Mouse (Mus musculus) cerebellum, adult 11-12 months (tissue): Measurements from ENCODE around the gene Nrg4.

Experiments used
- DNase-seq: peaks from one replicate; pipeline ENCODE4 v3.0.0; 2022

The Nrg4 gene

DNA sequence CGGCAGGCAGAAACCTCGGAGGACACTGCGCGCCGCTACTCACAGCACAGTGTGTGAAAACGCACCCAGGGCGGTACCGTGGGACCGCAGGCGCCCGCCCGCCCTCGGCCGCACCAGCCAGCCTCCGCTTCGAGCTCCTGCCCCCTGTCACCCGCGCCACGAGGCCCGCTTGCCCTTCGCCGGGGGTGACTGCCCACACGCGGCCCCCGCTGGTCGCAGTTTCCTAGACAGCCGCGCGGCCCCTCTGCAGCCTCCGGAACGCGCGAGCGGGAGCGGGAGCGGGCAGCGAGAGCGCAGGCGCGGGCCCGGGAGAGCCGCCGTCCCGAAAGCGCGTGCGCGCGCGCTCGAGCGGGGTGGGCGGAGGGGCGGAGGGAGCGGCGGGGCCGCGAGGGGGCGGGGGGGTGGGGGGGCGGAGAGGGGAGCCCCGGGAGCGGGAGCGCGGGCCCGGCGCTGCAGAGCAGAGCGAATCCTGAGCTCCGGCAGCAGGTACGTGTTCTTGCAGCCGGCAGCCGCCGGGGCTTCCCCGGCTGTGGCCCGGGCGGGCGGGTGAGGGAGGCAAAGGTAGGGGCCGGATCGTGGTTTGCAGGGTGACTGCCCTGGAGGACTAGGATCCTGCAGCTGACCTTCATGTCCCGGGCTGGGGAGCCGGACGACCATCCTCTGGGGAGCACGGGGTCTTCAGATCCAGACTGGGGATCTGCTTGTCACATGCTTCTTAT is at the start of gene Nrg4, which contains the start of gene Tmem266:
Gene Nrg4, minus strand, starts transcription at position 330 of the 719 bp plus-strand sequence.
Gene Tmem266, plus strand, starts transcription at position 399 of the 719 bp plus-strand sequence.
- DNase-seq: peak; percentile 89

DNA sequence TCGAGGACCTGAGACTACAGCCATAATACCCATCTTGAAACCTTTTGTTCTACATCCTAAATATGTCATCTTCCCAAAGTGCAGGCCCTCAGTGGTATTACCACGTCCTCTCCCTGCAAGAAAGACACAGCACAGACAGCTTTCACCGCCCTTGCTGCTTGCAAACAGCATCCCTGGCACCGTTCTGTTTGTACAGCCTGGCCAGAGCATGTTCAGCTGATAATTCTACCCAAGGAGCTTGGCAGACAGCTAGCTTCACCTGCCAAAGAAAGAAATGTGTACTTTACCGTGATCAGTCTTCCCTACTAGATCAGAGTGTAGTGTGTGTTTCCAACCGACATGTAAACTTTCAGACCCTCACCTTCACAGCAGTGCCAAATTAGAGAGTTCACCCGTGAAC is 45.3 kb upstream of the Nrg4 start:
- DNase-seq: peak; percentile 82

DNA sequence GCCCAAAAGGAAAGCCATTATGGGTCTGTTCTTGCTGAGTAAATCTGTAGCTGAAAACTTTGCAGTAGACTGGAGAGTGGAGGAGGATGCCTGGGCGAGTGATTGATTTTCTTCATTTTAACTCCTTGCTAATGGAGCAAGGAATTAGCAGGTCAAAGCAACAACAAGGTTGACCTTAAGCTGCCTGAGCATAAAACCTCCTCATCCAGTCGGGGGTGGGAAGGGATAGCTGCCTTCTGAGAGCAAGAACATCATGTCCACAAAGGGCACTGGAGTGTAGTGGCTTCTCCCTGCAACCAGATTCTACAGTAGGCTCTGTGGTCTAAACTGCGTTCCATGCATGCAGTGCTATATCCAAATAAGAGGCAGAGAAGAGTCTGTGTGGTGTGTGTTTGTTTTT is 41.4 kb upstream of the Nrg4 start:
- no peak for DNase-seq

DNA sequence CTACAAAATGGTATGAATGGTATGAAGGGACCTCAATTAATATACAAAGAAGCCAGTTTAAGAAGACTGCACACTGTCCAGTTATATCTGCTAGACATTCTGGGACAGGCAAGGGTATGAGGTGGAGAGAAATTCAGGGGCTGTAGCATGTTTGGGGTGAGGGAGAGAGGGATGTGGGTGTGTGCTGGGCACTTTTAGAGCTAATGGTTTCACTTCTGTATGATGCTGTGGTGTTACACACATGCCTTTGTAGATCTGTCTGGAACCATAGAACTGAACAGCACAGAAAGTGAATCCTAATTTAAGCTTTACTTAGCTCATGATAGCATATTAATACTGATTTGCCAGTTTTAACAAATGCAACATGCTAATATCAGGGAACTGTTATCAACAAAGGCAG is 37.1 kb upstream of the Nrg4 start:
- no peak for DNase-seq

DNA sequence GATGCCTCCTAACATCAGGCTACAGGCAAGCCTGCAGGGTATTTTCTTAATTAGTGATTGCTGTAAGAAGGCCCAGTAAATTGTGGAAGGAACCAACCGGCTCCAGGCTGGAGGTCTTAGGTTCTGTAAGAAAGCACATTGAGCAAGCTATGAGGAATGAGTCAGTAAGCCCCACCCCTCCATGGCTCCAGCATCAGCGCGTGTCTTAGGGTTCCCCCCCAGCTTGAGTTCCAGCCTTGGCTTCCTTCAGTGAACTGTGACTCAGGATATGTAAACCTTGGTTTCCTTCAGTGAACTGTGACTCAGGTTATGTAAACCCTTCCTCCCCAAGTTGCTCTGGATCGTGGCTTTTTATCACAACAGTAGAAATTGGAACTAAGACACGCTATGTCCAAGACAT is 35.3 kb upstream of the Nrg4 start:
- DNase-seq: no peak

DNA sequence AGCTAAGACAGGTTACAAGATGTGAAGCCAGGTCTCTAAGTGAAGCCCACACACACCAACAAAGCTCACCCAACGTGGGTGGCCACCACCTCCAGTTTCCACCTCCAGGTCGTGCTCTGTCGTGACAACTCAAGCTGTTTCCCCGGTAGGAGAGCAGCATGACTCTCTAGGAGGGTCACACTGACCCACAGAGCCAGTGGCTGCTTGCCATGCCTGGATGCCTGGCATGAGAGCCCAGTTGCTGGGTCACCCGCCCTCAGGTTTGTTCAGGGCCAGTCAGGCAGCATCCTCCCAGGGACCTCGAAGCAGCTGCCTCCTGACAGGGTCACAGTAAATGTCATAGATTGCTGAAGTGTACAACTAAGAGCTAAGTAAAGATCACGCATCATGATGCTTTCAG is 34.2 kb upstream of the Nrg4 start:
- DNase-seq: peak; percentile 75

DNA sequence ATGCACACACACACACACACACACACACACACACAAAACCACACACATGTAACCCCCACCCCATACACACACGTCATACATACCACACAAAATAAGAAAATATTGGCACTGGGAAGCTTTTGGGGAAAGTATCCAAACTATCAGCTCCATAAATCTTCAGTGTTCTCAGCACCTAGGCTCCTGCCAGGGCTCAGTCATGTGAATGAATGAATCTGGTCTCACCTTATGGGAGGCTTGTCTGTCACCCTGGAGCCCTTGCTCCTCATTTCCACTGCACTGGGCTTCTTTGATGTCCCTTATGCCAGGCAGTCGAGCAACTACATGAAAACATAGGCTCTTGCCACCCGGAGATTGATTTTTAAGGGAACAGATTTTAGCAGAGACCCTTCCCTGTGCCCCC is 33.7 kb upstream of the Nrg4 start:
- no peak for DNase-seq

DNA sequence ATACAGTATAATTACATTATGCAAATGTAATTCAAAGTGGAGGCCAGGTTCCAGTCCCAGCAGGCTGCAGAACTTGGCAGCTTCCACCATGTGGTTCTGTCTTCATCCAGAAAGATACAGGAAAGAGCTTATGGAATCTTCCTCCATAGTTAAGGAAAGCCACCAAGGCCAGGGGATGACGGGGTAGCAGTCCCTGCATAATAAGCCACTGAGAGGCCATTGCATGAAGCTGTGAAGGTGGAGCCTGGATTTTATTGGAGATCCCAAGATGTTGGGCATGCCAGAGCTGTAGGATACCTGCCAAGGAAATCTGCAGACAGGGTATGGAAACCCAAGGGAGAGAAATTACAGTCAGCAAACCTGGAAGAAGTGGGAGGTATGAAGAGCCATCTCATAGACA is 30.5 kb upstream of the Nrg4 start:
- DNase-seq: peak; percentile 61

DNA sequence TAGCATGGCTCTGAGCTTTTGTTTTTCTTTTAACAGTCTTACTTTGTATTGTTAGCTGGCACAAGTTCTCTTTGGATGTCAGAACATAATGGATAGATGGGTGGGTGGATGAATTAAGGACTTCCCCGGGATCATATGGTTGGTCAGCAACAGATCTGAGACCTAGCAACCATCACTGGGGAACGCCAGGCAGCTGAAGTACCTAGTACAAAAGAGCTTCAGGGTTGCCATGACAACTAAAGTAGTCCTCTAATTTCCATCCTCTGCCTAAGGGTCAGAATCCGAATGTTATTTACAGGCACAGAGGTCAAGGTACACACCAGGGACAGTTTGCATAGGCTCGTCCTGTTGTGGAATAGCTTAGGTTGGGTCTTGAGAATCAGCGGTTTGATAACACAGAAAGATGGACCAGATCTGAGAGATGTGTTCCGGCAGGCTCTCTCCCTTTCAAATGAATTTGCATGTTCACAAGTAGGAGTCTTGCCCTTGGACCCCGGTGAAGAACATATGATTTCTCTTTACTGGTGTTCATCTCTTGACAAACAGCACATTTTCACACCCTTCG is 28.7 kb upstream of the Nrg4 start:
- DNase-seq: no peak

DNA sequence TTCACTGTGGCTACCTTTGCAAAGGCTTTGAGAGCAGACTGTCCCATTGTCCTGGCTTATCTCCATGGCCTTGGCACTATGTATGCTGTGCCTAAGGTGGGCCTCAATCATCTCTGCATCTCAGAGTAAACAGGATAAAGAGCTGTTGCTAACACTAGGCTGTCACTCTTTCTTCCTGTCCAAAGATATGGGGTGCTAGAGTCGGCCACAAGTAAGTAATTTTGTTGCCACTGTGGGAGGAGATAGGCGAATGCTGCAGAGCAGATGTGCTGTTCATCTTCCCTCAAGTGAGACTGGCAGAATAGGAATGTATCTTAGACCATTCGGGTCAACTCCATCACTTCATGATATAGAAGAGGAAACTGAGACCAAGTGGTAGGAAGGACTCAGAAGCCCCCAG is 28.0 kb upstream of the Nrg4 start:
- no peak for DNase-seq

DNA sequence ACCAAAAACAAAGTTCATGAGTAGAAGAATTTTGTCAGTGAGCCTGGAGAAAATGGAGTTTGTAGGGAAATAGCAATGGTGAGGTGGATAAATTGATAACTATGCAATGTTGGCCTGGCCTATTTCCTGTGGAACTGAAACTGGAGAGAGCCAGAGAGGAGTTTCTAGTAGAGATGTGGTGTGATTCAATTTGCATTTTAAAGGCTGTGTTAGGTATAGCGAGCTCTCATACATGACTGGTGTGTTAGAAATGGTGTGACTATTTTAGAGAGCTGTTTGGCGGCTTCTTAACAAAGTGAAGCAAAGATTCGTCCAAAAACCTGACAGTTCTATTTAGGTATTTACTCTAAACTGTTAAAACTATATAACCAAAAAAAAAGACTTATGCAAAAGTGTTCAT is 22.0 kb upstream of the Nrg4 start:
- DNase-seq: no peak

DNA sequence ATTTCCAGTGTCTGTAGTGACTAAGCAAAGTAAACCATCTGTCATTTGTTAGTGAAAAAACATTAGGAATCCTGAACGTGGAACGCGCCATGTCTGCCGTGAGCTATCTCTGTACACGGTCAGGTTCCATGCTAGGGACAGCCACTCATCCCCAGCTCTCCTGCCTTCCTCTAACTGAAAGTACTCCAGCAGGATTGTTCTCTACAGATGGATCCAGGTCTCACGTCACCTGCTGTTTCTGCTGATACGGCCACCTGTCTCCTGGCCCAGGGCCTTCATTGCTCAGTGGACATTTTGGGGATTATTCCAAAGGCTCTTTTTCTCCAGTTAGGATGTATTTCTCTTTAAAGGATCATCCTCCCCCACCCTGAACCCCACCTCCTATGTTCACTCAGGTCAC is 18.7 kb upstream of the Nrg4 start:
- peak; percentile 96 for DNase-seq

DNA sequence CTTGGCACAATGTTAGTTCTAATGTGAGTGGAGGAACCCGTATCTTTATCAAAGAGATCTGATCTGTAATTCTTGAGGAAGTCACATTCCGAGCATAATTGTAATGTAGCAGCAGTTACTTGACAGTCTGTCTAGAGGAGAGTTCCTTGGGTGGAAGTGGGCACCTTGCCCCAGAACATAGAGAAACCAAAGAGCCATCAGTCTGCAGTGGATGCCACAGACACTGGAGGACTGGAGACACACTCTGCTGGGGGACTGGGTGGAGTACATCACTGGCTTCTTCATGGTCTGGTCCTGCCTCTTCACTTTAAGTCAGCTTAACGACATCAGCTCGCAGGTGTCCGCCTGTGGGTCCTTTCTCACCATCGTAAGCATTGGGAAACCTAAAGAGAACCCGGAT is 17.5 kb upstream of the Nrg4 start:
- no peak for DNase-seq

DNA sequence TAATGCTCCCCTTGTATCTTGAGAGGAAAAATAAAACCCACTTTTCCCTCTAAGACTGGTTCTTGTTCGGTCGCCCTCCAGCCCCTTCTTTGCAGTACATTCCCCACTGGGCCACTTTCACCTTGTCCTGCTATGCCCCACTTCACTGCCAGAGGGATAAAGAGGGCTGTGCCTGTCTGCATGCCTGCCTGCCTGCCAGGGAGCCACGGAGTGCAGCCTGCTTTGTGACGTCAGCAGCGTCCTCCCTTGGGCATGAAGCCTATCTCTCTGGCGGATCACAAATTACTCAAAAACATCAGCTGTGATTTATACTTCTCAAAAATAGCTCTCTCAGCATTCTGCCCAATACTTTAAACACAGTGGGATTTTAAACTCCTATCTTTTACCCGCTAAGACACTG is 6.3 kb upstream of the Nrg4 start:
- DNase-seq: peak; percentile 77

DNA sequence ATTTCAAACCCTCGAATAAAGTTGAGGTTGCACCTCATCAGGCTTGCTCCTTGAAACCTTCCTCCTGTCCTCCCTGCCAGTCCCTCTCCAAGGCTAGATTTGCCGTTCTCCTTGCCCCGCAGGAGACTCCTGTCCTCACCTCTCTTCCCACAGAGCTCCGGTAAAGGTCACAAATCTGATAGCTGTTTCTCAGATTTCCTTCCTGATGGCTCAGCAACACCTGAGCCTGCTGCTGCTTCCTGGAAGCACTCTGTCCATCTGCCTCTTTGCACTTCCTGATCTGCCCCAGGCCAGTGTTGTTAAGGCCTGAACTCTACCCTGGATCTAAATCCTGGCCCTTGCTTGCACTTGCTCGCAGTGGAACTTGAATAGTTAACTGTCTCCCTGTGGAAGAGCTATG is 5.8 kb upstream of the Nrg4 start:
- DNase-seq: peak; percentile 54

DNA sequence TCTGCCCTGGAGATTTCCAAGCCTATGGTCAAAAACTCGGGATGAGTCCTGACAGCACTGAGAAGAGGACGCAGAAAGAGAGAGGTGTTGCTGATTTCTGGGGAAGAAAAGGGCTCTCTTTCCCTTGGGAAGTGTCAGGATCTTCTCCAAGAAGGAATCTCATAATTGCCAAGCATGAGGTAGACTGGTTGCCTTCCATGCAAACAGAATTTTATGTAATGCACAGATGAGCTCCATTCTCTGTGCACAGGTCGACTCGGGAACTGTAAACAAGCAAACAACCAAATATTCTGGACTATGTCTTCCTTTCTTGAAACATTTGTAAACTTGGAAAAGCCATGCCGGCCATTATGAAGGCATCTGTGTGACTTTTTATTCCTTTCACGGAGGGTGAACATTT is 2.8 kb upstream of the Nrg4 start:
- DNase-seq: no peak

DNA sequence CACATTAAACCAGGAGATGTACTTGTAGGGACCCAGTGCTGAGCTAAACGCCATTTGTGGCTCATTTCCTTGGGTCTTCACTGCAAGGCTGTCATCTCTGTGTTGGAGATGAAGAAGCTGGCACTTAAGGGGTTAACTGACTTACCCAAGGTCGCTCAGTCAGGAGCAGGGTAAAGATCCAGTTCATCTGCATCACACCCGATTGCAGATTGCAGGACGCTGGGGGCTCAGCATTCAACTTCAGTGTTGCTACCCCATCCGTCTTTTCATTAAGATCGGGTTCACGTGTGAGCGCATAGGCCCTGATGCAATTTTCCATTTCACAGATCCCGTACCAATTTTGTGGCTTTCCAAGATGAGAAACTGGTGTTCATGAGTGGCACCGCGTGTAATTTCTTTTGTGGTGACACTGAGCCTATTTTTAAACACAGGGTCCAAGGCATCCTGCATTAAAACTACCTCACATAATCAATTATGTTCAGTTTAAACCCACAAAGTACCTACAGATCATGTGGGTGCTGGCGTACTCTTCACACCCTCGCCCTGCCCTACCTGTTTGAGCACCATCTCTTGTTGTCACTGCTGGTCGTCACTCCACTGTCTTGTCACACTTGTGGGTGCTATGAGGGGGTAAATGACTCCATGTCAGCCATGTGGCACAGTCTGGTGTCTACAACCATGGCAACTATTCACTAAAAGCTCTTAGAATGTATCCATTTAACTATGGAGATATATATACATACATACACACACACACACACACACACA is 1.7 kb upstream of the Nrg4 start:
- DNase-seq: peak; percentile 64

DNA sequence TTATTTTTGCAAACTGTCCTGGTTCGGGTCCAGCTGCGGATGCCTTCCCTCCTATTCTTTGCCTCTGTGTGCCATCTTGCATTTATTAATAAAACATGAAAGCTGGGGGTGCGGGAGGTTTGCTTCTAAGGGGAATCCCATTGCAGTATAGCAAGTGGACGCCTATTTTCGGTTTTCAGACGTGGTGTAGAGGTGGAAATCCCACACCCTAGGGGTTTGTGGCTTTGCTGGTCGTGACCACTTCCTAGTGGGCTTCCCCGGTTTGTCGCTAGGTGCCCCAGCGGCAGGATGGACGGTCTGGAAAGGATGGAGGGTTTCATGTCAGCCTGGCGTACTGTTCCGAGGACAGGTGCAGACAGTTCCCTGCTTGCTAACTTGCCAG is 581 bp upstream of the Nrg4 start:
- no peak for DNase-seq

DNA sequence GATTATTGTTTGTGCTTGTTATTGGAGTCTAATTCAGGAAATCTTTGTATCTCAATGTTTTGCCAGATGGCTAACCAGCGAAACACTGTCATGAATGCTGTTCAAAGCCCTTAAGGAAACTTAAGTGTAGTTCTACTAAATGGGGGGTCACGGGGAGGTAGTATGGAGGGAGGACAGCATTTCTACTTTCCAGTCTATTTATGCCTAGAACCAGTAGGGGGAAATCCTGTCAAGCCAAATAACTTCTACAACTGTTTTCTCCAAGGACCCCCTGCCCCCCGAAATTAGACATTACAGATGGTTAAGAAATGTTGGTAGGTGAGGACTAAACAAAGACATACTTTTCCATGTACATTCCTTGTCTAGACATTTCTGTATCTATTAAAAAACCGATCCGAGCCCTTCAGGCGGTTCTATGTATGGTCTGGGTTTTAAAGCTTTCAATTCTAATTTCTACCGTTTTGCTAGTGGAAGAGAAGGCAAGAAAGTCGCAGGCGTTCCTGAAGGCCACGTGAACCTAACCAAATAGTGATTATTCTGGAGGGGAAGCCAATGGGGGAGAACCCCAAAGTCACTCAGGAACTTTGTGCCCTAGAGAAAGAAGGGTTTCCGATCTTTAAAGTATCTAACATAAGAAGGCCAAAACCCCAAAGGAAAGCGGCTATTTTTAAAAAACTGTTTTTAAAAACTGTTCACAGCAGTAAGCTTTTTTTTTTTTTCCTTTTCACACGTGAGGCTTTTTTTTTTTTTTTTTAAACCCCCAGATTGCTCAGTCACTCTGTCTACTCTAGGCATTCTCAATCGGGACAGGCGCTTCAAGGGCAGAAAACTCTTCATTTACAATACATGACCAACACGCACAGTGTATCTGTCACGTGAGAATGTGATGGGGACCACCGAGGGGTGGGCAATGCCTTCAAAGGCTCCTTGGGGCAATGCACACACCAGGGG is 805 bp downstream of the Nrg4 start:
- no peak for DNase-seq

DNA sequence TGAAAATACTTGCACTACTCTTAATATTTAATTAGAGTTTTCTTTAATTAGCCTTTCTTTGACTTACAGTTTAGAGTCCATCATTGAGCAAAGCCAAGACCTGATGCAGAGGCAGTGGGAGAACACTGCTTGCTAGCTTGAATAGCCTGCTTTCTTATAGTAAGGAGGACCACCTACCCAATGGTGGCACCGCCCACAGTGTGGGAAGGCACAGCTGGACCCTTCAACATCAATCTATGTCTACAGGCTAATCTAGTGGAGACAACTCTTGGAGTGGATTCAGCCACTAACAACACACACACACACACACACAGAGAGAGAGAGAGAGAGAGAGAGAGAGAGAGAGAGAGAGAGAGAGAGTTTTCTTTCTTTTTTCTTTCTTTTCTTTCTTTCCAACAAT is 1.6 kb downstream of the Nrg4 start:
- no peak for DNase-seq

DNA sequence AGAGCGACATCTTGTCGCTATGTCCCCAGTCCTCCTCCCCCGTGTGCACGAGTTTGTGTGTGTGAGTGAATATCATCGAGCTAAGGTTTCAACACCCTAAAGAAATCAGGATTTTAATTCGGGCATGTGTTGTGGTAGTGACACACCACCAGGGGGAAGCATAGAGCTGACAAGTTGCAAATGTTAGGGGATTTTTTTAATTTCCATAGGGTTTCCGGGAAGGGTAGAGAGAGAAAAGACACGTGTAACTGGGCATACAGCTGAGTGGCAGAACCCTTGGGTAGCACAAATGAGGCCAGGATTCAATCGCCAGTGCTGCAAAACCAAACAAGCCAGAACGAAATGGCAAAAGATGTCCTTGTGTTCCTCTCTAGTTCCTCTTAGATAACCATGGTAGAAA is 2.1 kb downstream of the Nrg4 start:
- DNase-seq: peak; percentile 67

DNA sequence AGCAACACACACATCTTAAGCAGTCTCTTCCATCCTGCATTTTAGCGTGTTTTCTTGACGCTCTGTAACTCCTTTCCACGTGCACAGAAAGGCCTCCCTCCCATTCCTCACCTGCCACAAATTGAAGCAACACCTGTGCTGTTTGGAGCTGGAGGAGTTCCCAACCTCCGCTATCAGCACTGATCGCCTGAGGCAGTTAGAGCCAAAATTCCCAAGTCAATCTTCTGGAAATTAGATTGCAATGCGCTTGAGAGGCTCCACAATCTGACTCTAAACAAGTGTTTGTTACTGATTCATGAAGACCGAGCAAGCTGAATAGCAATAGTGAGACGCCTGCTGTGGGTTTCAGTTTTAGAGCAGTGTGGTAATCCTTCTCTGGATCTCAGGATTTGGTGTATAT is 2.6 kb downstream of the Nrg4 start:
- DNase-seq: peak; percentile 60

DNA sequence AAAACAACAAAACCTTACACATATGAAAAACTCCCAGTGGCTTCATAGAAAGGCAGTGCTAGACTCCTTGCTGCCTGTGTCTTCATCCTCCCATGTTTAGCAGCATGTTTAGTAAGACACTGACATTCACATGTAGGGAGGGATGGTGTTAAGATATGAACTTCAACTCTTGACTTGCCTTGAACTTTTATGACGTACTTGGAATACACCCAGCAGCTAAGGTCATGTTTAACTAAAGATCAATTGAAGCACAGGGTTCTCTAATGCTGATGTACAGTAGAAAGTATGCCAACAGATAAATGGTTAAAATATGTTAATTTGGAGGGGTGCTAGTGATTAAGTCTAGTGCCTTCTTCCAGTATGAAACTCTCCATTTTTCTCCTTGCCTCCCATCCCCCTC is 4.0 kb downstream of the Nrg4 start:
- DNase-seq: no peak
